Mouse (Mus musculus) kidney, embryonic 15.5 days (tissue): ENCODE results near the gene Gm9887. TPM values are rescaled to one million over a fixed set of nuclear protein-coding genes. Genes with fewer than 3 reads are reported as not detected.

ENCODE experiments used
- ATAC-seq: fragments of 200-750 bp; cut with Nextera tagmentation; replicated peaks from 2 replicates; pipeline ENCODE4 v1.8.0; 2017; ENCODE audit warnings: moderate TSS enrichment; ENCODE audit not compliant: low FRiP score
- H3K27ac ChIP-seq: fragments of 300-500 bp; sonication (generic); 2 replicates; pipeline ENCODE4 v1.5.1; 2015; ENCODE audit warnings: mild to moderate bottlenecking, inconsistent platforms
- H3K27me3 ChIP-seq: fragments of 300-500 bp; sonication (generic); 2 replicates; pipeline ENCODE4 v1.6.1; 2015; ENCODE audit warnings: inconsistent platforms
- H3K36me3 ChIP-seq: fragments of 300-500 bp; sonication (generic); 2 replicates; pipeline ENCODE4 v1.6.1; 2015; ENCODE audit warnings: inconsistent platforms
- H3K4me1 ChIP-seq: fragments of 300-500 bp; sonication (generic); 2 replicates; pipeline ENCODE4 v1.6.1; 2015; ENCODE audit warnings: inconsistent platforms
- H3K4me2 ChIP-seq: fragments of 300-500 bp; sonication (generic); 2 replicates; pipeline ENCODE4 v1.6.1; 2015; ENCODE audit warnings: moderate library complexity, mild to moderate bottlenecking, inconsistent platforms
- H3K4me3 ChIP-seq: fragments of 300-500 bp; sonication (generic); replicated peaks from 2 replicates; pipeline ENCODE4 v1.5.1; 2015; ENCODE audit warnings: mild to moderate bottlenecking, inconsistent platforms
- H3K9ac ChIP-seq: fragments of 300-500 bp; sonication (generic); 2 replicates; pipeline ENCODE4 v1.6.1; 2015; ENCODE audit warnings: mild to moderate bottlenecking, inconsistent platforms
- H3K9me3 ChIP-seq: fragments of 300-500 bp; sonication (generic); replicated peaks from 2 replicates; pipeline ENCODE4 v1.6.1; 2016; ENCODE audit warnings: inconsistent platforms
- WGBS: fragments of 180-500 bp; shearing (Covaris S2); methylation state at CpG from one replicate; pipeline ENCODE4 v1.1.7; 2015; ENCODE audit warnings: mixed read lengths; 5-methylcytosine and 5-hydroxymethylcytosine counted together
- microRNA-seq: library from miRNA; unstranded; fragments of <30 nt; microRNA quantifications from one replicate; pipeline ENCODE4, GENCODE M21; 2016
- polyA plus RNA-seq: library from polyadenylated mRNA; unstranded; fragments of >200 nt; fragmentation: Nextera tagmentation; extraction: Ambion mirVana; gene quantifications from 2 replicates; pipeline ENCODE4 v1.2.1, GENCODE M21; 2015

Gene Gm9887
- polyA plus RNA-seq, 1 experiment from 2014 or later = 1.4 TPM

- H3K36me3 ChIP-seq = peaks cover 82% of the 10 kb centered on the region
Observed at GRCm38 (mm10) chr12:69349928-69350327, 22.3 kb downstream of the Gm9887 start.

GRCm38 (mm10) chr12:69333547-69333946 is 38.7 kb downstream of the Gm9887 start:
- ATAC-seq = no peak
- no peaks in the 10 kb centered on the region for H3K9me3 ChIP-seq
- no peak overlapping the region for H3K9ac ChIP-seq
- H3K36me3 ChIP-seq = peaks cover 83% of the 10 kb centered on the region
- no peaks in the 10 kb centered on the region for H3K4me1 ChIP-seq
- 78% methylated on average over 2 of the region's 2 CpGs for WGBS
- H3K4me3 ChIP-seq = no peak overlapping the region
- no peak overlapping the region for H3K27ac ChIP-seq
- H3K4me2 ChIP-seq = no peak overlapping the region
- no peaks in the 10 kb centered on the region for H3K27me3 ChIP-seq

More at GRCm38 (mm10) chr12:69349928-69350327, 22.3 kb downstream of the Gm9887 start:
- Histone ChIP-seq H3K4me3 (no peak overlapping the region), H3K9me3 (no peaks in the 10 kb centered on the region), H3K27me3 (no peaks in the 10 kb centered on the region), H3K4me1 (no peaks in the 10 kb centered on the region), H3K27ac (no peak overlapping the region), H3K9ac (no peak overlapping the region), H3K4me2 (no peak overlapping the region)
- no peak for ATAC-seq
- WGBS = 69% methylated on average over 2 of the region's 2 CpGs

- no peak overlapping the region for H3K4me2 ChIP-seq
- no peak overlapping the region for H3K27ac ChIP-seq
- no peaks in the 10 kb centered on the region for H3K9me3 ChIP-seq
- peaks cover 83% of the 10 kb centered on the region for H3K36me3 ChIP-seq
- no peak overlapping the region for H3K4me3 ChIP-seq
- no peak overlapping the region for H3K9ac ChIP-seq
- ATAC-seq = no peak
- 83% methylated on average over 1 of the region's 1 CpGs for WGBS
- H3K4me1 ChIP-seq = no peaks in the 10 kb centered on the region
- no peaks in the 10 kb centered on the region for H3K27me3 ChIP-seq
Observed at GRCm38 (mm10) chr12:69332147-69332546, 40.1 kb downstream of the Gm9887 start.

- no peak for ATAC-seq
- H3K9ac ChIP-seq = no peak overlapping the region
- no peaks in the 10 kb centered on the region for H3K9me3 ChIP-seq
- H3K4me2 ChIP-seq = no peak overlapping the region
- H3K27me3 ChIP-seq = no peaks in the 10 kb centered on the region
- WGBS = 93% methylated on average over 3 of the region's 3 CpGs
- no peaks in the 10 kb centered on the region for H3K4me1 ChIP-seq
- no peak overlapping the region for H3K4me3 ChIP-seq
- no peak overlapping the region for H3K27ac ChIP-seq
- peaks cover 85% of the 10 kb centered on the region for H3K36me3 ChIP-seq
Observed at GRCm38 (mm10) chr12:69331187-69331586, 41.1 kb downstream of the Gm9887 start.

Small RNAs within 50 kb of the gene (microRNA-seq; reads per million reads assigned to microRNA genes)
- not detected for gene Gm47299
- gene Gm47305 = not detected

Other genes with a start within 250 kb of the Gm9887 start
- gene Rps29, start 213.3 kb downstream of the Gm9887 start, polyA plus RNA-seq = 1,863 and 1,902 TPM in 2 replicates
- 22.6 and 26.2 TPM in 2 replicates for gene Lrr1, start 203.6 kb downstream of the Gm9887 start, polyA plus RNA-seq
- gene Rpl36al, start 188.4 kb downstream of the Gm9887 start, polyA plus RNA-seq = 569 and 677 TPM in 2 replicates
- gene Mgat2, start 188.3 kb downstream of the Gm9887 start, polyA plus RNA-seq = 52.6 and 55.9 TPM in 2 replicates
- gene Gm49383, start 175.4 kb downstream of the Gm9887 start, polyA plus RNA-seq = 33.1 and 33.6 TPM in 2 replicates
- gene Dnaaf2, start 174.0 kb downstream of the Gm9887 start, polyA plus RNA-seq = 9.5 and 11.2 TPM in 2 replicates
- gene Gm49384, start 168.2 kb downstream of the Gm9887 start, polyA plus RNA-seq = 27.3 and 27.4 TPM in 2 replicates
- gene Pole2, start 144.3 kb downstream of the Gm9887 start, polyA plus RNA-seq = 28.9 and 30.6 TPM in 2 replicates
- 4.8 and 7.5 TPM in 2 replicates for gene Klhdc1, start 131.3 kb downstream of the Gm9887 start, polyA plus RNA-seq
- 150 and 151 TPM in 2 replicates for gene Klhdc2, start 75.8 kb downstream of the Gm9887 start, polyA plus RNA-seq
- gene Nemf, start 15.3 kb downstream of the Gm9887 start, polyA plus RNA-seq = 87.0 and 91.6 TPM in 2 replicates
- 45.3 and 47.0 TPM in 2 replicates for gene Arf6, start 308 bp downstream of the Gm9887 start, polyA plus RNA-seq
- gene Vcpkmt, start 210.6 kb upstream of the Gm9887 start, polyA plus RNA-seq = 24.9 and 25.2 TPM in 2 replicates